Mouse (Mus musculus): ENCODE measurements around the gene Ncstn.
A peak's percentile ranks its signal among the peaks of the same experiment; 100 is the strongest.

The Ncstn gene

DNA sequence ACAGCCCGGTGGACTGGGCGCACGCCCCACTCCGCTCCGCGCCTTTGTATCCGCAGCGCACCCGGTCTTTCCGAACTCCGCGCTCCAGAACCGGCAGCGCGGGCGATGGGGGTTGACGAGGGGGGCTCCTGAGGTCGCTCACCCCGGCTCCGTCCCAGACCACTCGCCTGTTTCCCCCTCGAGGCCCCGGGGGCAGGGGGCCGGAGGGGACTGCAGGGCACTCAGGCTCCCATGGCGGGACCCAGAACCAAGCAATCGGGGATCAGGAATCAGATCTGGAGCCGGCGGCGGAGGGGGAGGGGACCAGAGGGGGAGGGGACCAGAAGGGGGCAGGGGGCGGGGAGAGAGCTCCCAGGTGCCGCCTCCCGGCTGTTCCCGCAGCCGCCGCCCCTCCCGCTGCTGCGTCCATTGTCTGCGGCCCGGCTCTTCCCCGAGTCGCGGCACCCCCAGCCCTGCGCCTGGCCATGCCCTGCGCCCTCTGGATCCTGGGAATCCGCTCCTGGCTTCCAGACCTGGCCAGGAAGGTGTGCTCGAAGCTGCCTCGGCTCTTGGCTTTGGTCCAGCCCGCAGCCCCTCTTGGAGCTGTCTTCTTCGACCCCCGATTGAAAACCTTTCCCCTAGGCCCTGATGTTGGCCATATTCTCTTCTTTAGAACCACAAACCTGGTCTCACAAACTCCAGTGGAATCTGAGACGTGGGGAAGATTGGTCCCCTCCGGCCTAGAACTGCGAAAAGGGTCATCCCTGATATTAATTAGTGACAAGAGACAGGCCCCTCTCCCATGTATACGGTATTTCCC, 55.4 kb downstream of the Ncstn start:
- peak; percentile 85 for DNase-seq (ENCODE audit: low read depth, low spot score)
- Histone ChIP-seq H3K36me3 (ENCODE audit: control insufficient read depth, insufficient read depth, low read length, poor library complexity, severe bottlenecking) (no peaks in the 10 kb centered on the region), H3K27me3 (ENCODE audit: control insufficient read depth, insufficient read depth, low read length, poor library complexity, severe bottlenecking) (no peaks in the 10 kb centered on the region)

GRCm38 (mm10) chr1:172026201-172026901, 56.2 kb downstream of the Ncstn start:
- Histone ChIP-seq H3K27me3 (ENCODE audit: control insufficient read depth, insufficient read depth, low read length, poor library complexity, severe bottlenecking) (no peaks in the 10 kb centered on the region), H3K36me3 (ENCODE audit: control insufficient read depth, insufficient read depth, low read length, poor library complexity, severe bottlenecking) (no peaks in the 10 kb centered on the region)
- DNase-seq (ENCODE audit: low read depth, low spot score), result peak; percentile 52

- no peaks in the 10 kb centered on the region for H3K36me3 ChIP-seq (ENCODE audit: control insufficient read depth, insufficient read depth, low read length, poor library complexity, severe bottlenecking)
- DNase-seq (ENCODE audit: low read depth, low spot score), result no peak
- H3K27me3 ChIP-seq (ENCODE audit: control insufficient read depth, insufficient read depth, low read length, poor library complexity, severe bottlenecking), result no peaks in the 10 kb centered on the region
These were observed 57.2 kb downstream of the Ncstn start for GRCm38 (mm10) chr1:172025201-172025904.

DNA sequence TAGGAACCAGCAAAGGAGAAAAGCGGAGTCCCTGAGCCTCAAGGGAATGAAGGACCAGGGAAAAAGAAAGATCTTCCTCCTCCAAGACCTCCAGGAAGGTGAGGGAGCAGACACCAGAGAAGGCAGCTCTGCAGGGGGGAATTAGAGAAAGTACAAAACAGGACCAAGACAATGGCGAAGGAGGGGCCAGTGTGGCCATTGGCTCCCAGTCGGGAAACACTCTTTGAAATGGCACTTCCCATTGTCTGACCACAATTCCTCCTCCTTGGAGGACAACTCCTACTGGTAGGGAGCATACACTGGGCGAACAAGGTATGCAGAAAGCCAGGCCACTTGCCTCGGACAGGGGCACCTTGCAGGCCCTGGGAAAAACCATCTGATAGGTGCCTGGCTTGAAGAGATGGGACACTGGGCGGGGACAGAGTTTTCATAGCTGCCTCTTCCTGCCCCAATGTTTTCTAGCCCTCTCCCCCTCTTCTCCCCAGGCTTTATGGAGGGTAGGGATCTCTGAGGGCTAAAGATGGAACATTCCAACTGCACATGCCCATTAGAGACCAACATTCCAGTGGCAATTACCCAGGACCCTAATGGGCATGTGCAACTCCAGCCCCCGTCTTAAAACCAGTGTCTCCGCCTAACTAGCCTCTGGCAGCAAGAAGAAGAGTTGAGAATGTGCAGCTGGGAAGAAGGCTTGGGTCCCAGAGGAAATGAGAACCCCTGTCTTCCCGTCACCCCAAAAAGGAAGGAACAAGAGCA, 58.3 kb downstream of the Ncstn start:
- H3K27me3 ChIP-seq (ENCODE audit: control insufficient read depth, insufficient read depth, low read length, poor library complexity, severe bottlenecking), result no peaks in the 10 kb centered on the region
- DNase-seq (ENCODE audit: low read depth, low spot score), result no peak
- H3K36me3 ChIP-seq (ENCODE audit: control insufficient read depth, insufficient read depth, low read length, poor library complexity, severe bottlenecking), result no peaks in the 10 kb centered on the region

- DNase-seq (ENCODE audit: low read depth, low spot score), result no peak
- Histone ChIP-seq H3K27me3 (ENCODE audit: control insufficient read depth, insufficient read depth, low read length, poor library complexity, severe bottlenecking) (no peaks in the 10 kb centered on the region), H3K36me3 (ENCODE audit: control insufficient read depth, insufficient read depth, low read length, poor library complexity, severe bottlenecking) (no peaks in the 10 kb centered on the region)
These were observed 62.6 kb downstream of the Ncstn start for GRCm38 (mm10) chr1:172019863-172020521.

GRCm38 (mm10) chr1:172019339-172019738, 63.3 kb downstream of the Ncstn start:
- peak; percentile 35 for DNase-seq (ENCODE audit: low read depth, low spot score)
- no peaks in the 10 kb centered on the region for H3K27me3 ChIP-seq (ENCODE audit: control insufficient read depth, insufficient read depth, low read length, poor library complexity, severe bottlenecking)
- H3K36me3 ChIP-seq (ENCODE audit: control insufficient read depth, insufficient read depth, low read length, poor library complexity, severe bottlenecking), result no peaks in the 10 kb centered on the region

- H3K36me3 ChIP-seq (ENCODE audit: control insufficient read depth, insufficient read depth, low read length, poor library complexity, severe bottlenecking), result no peaks in the 10 kb centered on the region
- no peak for DNase-seq (ENCODE audit: low read depth, low spot score)
These were observed 64.0 kb downstream of the Ncstn start for GRCm38 (mm10) chr1:172018336-172019311.

GRCm38 (mm10) chr1:172017517-172018070, 65.0 kb downstream of the Ncstn start:
- Histone ChIP-seq H3K27me3 (ENCODE audit: control insufficient read depth, insufficient read depth, low read length, poor library complexity, severe bottlenecking) (no peaks in the 10 kb centered on the region), H3K36me3 (ENCODE audit: control insufficient read depth, insufficient read depth, low read length, poor library complexity, severe bottlenecking) (no peaks in the 10 kb centered on the region)
- DNase-seq (ENCODE audit: low read depth, low spot score), result no peak

More at GRCm38 (mm10) chr1:172018336-172019311, 64.0 kb downstream of the Ncstn start:
- no peaks in the 10 kb centered on the region for H3K27me3 ChIP-seq (ENCODE audit: control insufficient read depth, insufficient read depth, low read length, poor library complexity, severe bottlenecking)

- no peaks in the 10 kb centered on the region for H3K27me3 ChIP-seq (ENCODE audit: control insufficient read depth, insufficient read depth, low read length, poor library complexity, severe bottlenecking)
- H3K36me3 ChIP-seq (ENCODE audit: control insufficient read depth, insufficient read depth, low read length, poor library complexity, severe bottlenecking), result no peaks in the 10 kb centered on the region
- no peak for DNase-seq (ENCODE audit: low read depth, low spot score)
These were observed 65.7 kb downstream of the Ncstn start for GRCm38 (mm10) chr1:172016660-172017516.

DNA sequence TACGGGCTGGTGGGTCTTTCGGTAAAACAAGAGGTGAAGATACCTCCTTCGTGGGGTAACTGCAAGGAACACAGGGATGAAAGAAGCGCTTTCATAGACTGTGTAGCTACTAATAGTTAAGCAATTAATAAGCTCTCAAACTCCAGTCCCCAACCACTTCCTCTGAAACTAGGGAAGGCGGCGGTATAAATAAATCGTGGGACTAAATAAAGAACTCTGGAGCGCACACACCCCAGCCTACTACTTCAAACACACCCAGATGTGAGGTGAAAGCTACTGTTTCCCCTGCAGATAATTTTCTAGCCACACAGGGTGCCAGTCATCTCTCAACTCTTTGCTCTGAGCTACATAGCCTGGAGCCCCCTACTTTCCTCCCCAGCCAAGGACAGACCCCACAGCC, 66.6 kb downstream of the Ncstn start:
- H3K36me3 ChIP-seq (ENCODE audit: control insufficient read depth, insufficient read depth, low read length, poor library complexity, severe bottlenecking), result no peaks in the 10 kb centered on the region
- no peak for DNase-seq (ENCODE audit: low read depth, low spot score)

More for the DNA sequence above, 66.6 kb downstream of the Ncstn start:
- no peaks in the 10 kb centered on the region for H3K27me3 ChIP-seq (ENCODE audit: control insufficient read depth, insufficient read depth, low read length, poor library complexity, severe bottlenecking)
